Mouse (Mus musculus): ENCODE results near the gene Lsamp.

The Lsamp gene

DNA sequence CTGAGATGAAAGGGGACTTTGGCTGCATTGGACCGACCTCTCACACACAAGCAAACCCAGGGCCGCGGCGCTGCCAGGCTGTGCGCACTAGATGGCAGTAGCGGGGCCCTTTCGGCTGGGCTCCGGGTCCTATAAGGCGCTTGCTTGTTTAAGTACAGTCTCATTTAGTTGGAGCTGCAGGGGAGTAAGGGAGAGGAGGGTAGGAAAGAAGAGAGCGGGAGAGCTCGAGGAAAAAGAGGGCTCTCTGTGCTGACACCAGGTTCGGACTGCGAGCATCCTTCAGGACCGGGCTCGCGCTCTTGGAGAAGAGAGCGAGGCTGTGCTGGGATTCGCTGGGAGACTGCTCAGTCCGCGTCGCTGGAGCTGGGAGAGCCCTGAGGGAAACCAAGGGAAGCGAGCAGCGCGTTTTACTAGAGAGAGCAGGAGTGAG, at the start of gene Lsamp:
Gene Lsamp, plus strand, starts transcription at position 157 of the 430 bp plus-strand sequence.
- in situ Hi-C loops (cut with MboI; ENCODE audit: unreplicated experiment in 2 of 2) = no loop called here

DNA sequence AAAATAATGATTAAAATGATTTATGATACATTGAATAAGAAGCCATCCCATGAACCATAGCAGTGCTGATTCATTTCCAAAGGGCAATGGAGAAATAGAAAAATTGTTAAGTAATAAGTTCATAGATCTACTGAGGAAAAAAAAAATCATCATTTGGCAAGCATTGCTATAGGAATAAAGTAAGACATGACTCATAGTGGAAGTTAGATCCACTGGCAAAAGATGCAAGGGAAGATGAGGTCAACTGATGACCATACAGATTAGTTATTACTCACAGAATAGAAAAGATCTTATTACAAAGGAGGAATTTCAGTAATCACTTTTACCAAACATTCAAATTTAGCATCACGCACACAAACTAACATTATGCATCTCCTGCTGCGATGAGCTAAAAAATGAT, 26.5 kb upstream of the Lsamp start:
- in situ Hi-C loops (cut with MboI; ENCODE audit: unreplicated experiment in 2 of 2) = no loop called here

DNA sequence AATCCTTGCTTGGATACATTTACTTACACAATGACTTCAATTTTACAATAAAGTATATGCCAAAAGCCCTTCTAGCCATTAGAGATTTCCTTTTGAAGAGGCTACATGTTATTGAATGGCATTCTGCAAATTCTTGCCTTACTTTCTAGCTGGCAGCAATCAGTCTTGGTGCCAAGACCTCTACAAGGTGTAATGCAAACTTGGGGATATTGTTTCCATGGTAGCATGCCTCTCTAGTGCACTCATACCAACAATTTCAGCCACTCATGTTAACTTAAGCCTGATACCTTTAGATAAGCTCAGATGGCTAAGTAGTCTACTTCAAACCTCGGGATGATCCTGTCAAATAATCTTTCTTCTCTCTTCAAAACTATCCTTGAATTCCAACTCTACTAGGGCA, 11.4 kb upstream of the Lsamp start:
- in situ Hi-C loops (cut with MboI; ENCODE audit: unreplicated experiment in 2 of 2) = no loop called here

DNA sequence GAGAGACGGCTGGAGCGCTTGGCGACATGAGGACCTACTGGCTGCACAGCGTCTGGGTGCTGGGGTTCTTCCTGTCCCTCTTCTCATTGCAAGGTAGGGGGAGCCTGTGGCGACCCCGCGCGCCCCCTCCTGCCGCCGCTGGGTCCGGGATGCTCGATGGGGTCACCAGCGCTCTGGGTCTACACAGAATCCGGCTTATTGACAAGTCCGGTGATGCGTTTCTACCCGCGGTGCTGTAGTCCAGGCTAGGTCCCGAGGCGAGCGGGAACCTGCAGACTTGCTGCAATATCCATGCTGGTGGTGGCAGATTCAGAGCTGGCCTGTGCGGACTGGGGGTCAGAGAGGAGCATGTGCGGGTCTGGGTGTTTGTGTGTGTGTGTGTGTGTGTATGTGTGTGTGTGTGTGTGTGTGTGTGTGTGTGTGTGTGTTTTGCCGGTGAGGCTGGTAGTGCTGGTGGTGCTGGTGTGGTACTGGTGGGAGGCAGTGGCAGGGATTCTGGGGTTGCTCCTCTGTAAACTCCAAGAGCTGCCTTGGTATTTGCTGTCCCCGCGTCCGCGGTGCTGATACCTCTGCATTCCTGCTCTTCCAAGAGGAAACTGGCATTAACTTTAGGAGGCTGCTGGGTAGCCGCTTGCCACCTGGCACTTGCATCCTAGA, 602 bp downstream of the Lsamp start:
- in situ Hi-C loops (cut with MboI; ENCODE audit: unreplicated experiment in 2 of 2) = no loop called here

DNA sequence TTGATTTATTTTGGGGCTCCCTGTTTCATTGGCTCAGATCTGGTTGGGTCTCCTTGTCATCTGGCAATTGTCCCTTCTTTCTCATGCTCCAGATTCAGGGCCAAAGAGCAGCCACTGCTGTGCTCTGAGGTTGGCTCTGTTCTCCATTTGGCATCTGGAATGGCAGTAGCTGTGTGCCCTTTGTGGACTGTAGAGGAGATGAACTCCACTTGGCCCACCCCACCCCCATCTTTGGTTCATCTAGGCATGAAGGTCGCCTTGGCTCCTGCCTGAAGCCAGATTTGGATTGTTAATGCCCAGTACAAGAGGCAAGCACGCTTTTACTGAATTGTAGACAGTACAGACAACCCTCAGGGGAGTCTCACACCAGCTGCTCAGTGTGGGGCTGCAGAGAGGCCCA, 4.3 kb downstream of the Lsamp start:
- in situ Hi-C loops (cut with MboI; ENCODE audit: unreplicated experiment in 2 of 2) = no loop called here

GRCm38 (mm10) chr16:39994821-39995220, 10.7 kb downstream of the Lsamp start:
- in situ Hi-C loops (cut with MboI; ENCODE audit: unreplicated experiment in 2 of 2) = no loop called here

GRCm38 (mm10) chr16:40008800-40009199, 24.6 kb downstream of the Lsamp start:
- in situ Hi-C loops (cut with MboI; ENCODE audit: unreplicated experiment in 2 of 2) = no loop called here

DNA sequence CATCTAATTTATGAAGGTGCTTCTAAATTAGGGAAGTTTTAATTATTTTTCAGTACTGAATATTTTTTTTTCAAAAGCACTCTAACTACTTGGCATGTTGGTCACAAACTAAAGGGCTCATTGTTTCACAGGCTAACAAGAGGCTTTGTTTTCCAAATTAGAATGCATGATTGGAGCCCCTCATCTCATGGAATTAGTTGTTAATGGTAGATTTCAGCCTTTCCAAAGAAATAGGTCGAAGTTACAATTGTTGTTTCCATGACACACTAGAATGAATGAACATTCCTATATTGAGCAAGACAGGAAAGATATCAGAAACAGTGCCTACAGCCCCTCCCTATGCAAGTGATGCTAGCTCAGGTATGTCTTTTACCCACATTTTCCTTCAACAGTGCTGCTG, 26.9 kb downstream of the Lsamp start:
- in situ Hi-C loops (cut with MboI; ENCODE audit: unreplicated experiment in 2 of 2) = no loop called here

GRCm38 (mm10) chr16:40022611-40023010, 38.5 kb downstream of the Lsamp start:
- in situ Hi-C loops (cut with MboI; ENCODE audit: unreplicated experiment in 2 of 2) = no loop called here

DNA sequence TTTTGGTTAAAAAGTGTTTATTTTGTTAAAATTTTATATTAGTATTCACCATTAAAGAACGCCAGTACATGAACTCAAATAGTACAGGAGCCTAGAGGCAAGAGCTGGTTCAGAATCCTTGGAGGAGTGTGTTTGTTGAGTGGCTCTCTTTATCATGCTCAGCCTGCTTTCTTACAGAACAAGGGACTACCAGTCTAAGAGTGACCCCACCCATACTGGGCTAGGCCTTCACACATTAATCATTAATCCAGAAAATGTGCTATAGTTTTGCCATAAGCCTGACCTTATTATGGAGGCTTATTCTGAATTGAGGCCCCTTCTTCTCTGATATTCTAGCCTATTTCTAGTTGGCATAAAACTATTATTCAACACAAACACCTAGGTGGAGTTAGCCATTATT, 52.6 kb downstream of the Lsamp start:
- in situ Hi-C loops (cut with MboI; ENCODE audit: unreplicated experiment in 2 of 2) = no loop called here

- in situ Hi-C loops (cut with MboI; ENCODE audit: unreplicated experiment in 2 of 2) = no loop called here
These were observed 75.4 kb downstream of the Lsamp start for GRCm38 (mm10) chr16:40059546-40059945.

- in situ Hi-C loops (cut with MboI; ENCODE audit: unreplicated experiment in 2 of 2) = no loop called here
These were observed 75.8 kb downstream of the Lsamp start for GRCm38 (mm10) chr16:40059968-40060367.

GRCm38 (mm10) chr16:40060491-40060890, 76.3 kb downstream of the Lsamp start:
- in situ Hi-C loops (cut with MboI; ENCODE audit: unreplicated experiment in 2 of 2) = no loop called here

GRCm38 (mm10) chr16:40075556-40075955, 91.4 kb downstream of the Lsamp start:
- in situ Hi-C loops (cut with MboI; ENCODE audit: unreplicated experiment in 2 of 2) = no loop called here

DNA sequence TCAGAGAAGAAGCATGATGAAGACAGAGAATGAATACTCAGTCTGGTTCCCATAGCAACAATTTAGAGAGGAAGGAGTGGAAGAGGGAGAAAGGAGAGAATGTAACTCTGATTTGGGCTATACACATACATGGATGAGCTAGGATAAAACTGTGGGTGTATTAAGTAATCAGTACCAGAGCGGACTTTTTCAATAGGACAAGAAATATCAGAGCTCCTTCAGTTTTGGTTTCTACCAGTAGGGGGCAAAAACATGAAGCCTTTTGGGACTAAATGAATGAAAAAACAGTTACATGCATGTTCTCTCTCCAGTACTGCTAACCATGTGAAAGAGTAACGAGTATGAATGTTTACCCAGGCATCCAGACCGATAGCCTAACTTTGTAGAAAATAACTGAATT, 96.1 kb downstream of the Lsamp start:
- in situ Hi-C loops (cut with MboI; ENCODE audit: unreplicated experiment in 2 of 2) = no loop called here

GRCm38 (mm10) chr16:40104329-40104728, 120.2 kb downstream of the Lsamp start:
- in situ Hi-C loops (cut with MboI; ENCODE audit: unreplicated experiment in 2 of 2) = no loop called here

- in situ Hi-C loops (cut with MboI; ENCODE audit: unreplicated experiment in 2 of 2) = no loop called here
These were observed 198.8 kb downstream of the Lsamp start for GRCm38 (mm10) chr16:40182918-40183317.

DNA sequence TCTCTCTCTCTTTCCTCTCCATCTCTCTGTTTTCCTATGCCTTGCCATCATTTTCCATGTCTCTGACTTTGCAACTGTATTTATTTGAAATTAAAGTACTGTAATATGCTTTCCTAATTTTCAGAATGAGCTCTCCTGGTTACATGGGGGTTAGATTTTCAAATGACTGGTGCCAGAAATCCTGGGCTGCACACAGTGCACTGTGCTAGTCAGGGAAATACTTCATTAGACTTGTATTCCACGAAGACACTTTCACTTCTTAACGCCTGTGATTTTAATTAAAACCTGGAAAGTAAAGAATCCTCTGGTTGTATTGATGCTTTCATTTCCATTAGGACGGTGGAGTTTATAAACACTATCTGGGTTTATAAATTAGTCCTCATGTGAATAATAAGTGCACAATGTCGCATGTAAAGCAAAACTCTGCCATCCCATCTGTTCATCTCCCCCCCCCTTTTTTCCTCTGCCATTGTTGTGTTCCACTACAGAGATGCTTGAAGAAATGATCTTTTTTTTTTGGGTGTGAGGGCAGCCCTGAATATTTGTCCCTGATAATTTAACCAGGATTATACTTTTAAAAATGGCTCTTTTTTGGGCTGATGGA, 203.9 kb downstream of the Lsamp start:
- in situ Hi-C loops (cut with MboI; ENCODE audit: unreplicated experiment in 2 of 2) = no loop called here

- in situ Hi-C loops (cut with MboI; ENCODE audit: unreplicated experiment in 2 of 2) = no loop called here
These were observed 210.2 kb downstream of the Lsamp start for GRCm38 (mm10) chr16:40194401-40194800.

DNA sequence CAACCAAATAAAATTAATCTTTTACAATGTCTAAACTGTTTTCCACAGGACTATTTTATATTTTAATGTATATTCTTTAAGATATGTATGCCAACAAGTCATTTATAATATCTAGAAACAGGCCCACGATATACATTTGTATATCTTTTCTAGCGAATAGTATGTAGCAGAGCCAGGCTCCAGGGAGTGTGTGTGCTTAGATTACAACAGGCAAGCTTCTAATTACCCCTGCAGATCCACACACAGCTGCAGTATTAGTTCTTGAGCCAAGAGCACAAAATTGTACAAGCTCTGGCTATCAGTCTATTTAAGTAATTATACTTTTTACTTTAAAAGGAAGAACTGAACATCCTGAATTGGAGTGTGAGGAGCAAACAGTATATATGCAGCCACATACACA, 210.7 kb downstream of the Lsamp start:
- in situ Hi-C loops (cut with MboI; ENCODE audit: unreplicated experiment in 2 of 2) = no loop called here

DNA sequence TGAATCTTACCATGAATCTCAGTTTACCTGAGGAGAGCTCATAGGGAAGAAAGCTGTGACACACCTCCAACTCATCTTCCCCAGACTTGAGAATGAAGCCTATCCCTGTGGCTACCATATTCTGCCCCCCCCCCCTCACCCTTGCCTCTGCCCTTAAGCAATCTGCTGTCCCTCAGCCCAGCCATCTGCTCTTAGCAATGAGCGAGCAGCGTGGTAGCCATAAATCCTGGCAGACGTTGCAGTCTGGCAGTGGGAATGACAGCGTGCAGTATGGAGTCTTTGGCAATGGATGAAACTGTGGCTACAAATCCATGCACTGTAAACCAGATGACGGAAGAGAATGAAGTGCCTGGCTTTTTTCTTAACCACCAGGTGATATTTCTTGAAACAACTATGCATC, 244.5 kb downstream of the Lsamp start:
- in situ Hi-C loops (cut with MboI; ENCODE audit: unreplicated experiment in 2 of 2) = no loop called here

- in situ Hi-C loops (cut with MboI; ENCODE audit: unreplicated experiment in 2 of 2) = no loop called here
These were observed 248.9 kb downstream of the Lsamp start for GRCm38 (mm10) chr16:40233066-40233465.

Data from v-Abl transformed pro-B cells (cell line).